Mouse (Mus musculus): ENCODE measurements around the gene Prkch.

- no peak for TF ChIP-seq CTCF (IDR thresholded peaks at IDR 0.05; ENCODE audit: low read depth, low read length)
- TF ChIP-seq POLR2AphosphoS5 (IDR thresholded peaks at IDR 0.05; ENCODE audit: insufficient replicate concordance, low read depth, low read length), result no peak
- TF ChIP-seq TAL1 (conservative IDR thresholded peaks at IDR 0.05; ENCODE audit: low read depth, low read length), result no peak
- TF ChIP-seq GATA1 (IDR thresholded peaks at IDR 0.05; ENCODE audit: borderline replicate concordance, low read length), result no peak
- no peak for TF ChIP-seq GATA2 (IDR thresholded peaks at IDR 0.05; ENCODE audit: borderline replicate concordance, low read depth, low read length)
Observed at GRCm38 (mm10) chr12:73756527-73756926, 171.9 kb downstream of the Prkch start.
